Mouse (Mus musculus) heart, embryonic 12.5 days (tissue): Measurements from ENCODE around the gene Tmbim7. TPM values are rescaled to one million over a fixed set of nuclear protein-coding genes. Genes with fewer than 3 reads are reported as not detected.
"Not testable (repeated sequence)": the region's sequence is repeated elsewhere in the genome, so short reads cannot be mapped to it uniquely, and the experiment has no call there.

ENCODE experiments used
- ATAC-seq: fragments of 200-750 bp; cut with Nextera tagmentation; 2 replicates; pipeline ENCODE4 v1.8.0; 2017; ENCODE audit warnings: moderate TSS enrichment, moderate library complexity; ENCODE audit not compliant: insufficient number of reproducible peaks, low FRiP score
- H3K27ac ChIP-seq: fragments of 300-500 bp; sonication (generic); 2 replicates; pipeline ENCODE4 v1.5.1; 2016; ENCODE audit warnings: mild to moderate bottlenecking, moderate library complexity; ENCODE audit not compliant: poor library complexity, severe bottlenecking
- H3K27me3 ChIP-seq: fragments of 300-500 bp; sonication (generic); replicated peaks from 2 replicates; pipeline ENCODE4 v1.6.1; 2016; ENCODE audit warnings: mild to moderate bottlenecking, moderate library complexity
- H3K36me3 ChIP-seq: fragments of 300-500 bp; sonication (generic); 2 replicates; pipeline ENCODE4 v1.6.1; 2016; ENCODE audit warnings: mild to moderate bottlenecking, moderate library complexity
- H3K4me1 ChIP-seq: fragments of 300-500 bp; sonication (generic); replicated peaks from 2 replicates; pipeline ENCODE4 v1.6.1; 2016; ENCODE audit warnings: mild to moderate bottlenecking
- H3K4me2 ChIP-seq: fragments of 300-500 bp; sonication (generic); 2 replicates; pipeline ENCODE4 v1.6.1; 2016; ENCODE audit warnings: mild to moderate bottlenecking, moderate library complexity
- H3K4me3 ChIP-seq: fragments of 300-500 bp; sonication (generic); 2 replicates; pipeline ENCODE4 v1.5.1; 2016; ENCODE audit warnings: mild to moderate bottlenecking
- H3K9ac ChIP-seq: fragments of 300-500 bp; sonication (generic); 2 replicates; pipeline ENCODE4 v1.6.1; 2016; ENCODE audit warnings: mild to moderate bottlenecking, moderate library complexity
- H3K9me3 ChIP-seq: fragments of 300-500 bp; sonication (generic); replicated peaks from 2 replicates; pipeline ENCODE4 v1.6.1; 2016; ENCODE audit warnings: mild to moderate bottlenecking, moderate library complexity
- WGBS: fragments of 180-500 bp; shearing (Covaris S2); methylation state at CpG from one replicate; pipeline ENCODE4 v1.1.7; 2016; 5-methylcytosine and 5-hydroxymethylcytosine counted together
- polyA plus RNA-seq: library from polyadenylated mRNA; unstranded; fragments of >200 nt; fragmentation: Nextera tagmentation; extraction: Ambion mirVana; gene quantifications from 2 replicates; pipeline ENCODE4 v1.2.1, GENCODE M21; 2016

Tmbim7 gene
- polyA plus RNA-seq, 1 experiment from 2014 or later = not detected

DNA sequence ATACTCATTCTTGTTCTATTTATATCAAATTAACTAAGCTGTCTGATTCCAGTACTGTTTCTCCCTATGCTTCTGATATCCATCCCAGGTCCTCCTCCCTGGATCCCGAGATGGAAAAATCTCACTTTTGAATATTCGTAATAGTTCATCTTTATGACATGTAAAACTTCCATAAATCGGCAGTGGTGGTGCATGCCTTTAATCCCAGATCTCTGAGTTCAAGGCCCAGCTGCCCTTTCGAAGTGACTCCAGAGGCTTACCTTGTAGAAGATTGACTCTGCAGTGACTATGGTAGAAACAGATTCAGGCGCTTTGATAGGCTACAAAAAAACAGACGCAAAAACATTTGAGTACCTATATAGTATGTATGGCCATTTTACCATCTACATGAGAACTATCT lies 6.4 kb upstream of the Tmbim7 start:
- no peak for ATAC-seq
- no peak overlapping the region for H3K9ac ChIP-seq
- H3K27me3 ChIP-seq = no peaks in the 10 kb centered on the region
- H3K9me3 ChIP-seq = no peaks in the 10 kb centered on the region
- H3K4me3 ChIP-seq = no peak overlapping the region
- WGBS = 92% methylated on average over 6 of the region's 6 CpGs
- peaks cover 7% of the 10 kb centered on the region for H3K4me1 ChIP-seq
- no peak overlapping the region for H3K27ac ChIP-seq
- peaks cover 43% of the 10 kb centered on the region for H3K36me3 ChIP-seq
- no peak overlapping the region for H3K4me2 ChIP-seq

DNA sequence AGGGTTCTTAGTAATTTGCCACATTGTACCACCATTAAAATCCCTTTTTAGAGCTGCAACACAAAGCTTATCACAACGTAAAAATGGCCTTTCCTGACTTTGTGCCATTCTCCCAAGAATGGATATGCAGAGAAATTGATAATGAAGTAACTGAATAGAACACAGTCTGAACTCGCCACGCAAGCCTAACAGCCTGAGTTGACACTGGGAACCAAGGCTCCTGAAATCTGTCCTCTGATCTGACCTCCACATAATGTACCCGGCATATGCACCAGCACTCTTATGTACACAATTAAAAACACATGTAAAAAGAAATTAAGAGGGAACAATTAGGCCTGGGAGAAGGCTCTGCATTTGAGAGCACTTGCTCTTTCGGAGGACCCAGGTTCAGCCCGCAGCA lies 5.7 kb upstream of the Tmbim7 start:
- Histone ChIP-seq H3K4me2 (no peak overlapping the region), H3K9me3 (no peaks in the 10 kb centered on the region), H3K27me3 (no peaks in the 10 kb centered on the region), H3K4me1 (peaks cover 7% of the 10 kb centered on the region), H3K27ac (no peak overlapping the region), H3K4me3 (no peak overlapping the region), H3K36me3 (peaks cover 39% of the 10 kb centered on the region), H3K9ac (no peak overlapping the region)
- 84% methylated on average over 6 of the region's 6 CpGs for WGBS
- ATAC-seq = no peak

DNA sequence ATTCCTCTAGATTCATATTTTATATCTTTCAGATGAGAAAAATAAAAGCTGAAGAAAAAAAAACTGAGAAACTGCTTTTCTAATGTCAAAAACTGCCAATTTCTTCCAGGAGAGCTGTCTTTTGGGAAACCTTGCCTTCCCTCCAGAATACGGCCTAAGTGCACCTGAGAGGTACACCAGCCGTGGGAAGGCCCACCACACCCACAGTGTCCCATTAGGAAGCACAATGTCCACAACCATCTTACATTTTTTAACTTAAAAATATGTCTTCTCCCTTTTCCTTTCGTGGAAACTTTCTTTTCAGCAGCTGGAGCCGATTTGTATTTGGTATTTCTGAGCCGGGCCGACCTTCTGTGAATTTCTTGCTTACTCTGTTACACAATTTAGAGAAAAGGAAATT lies 4.4 kb upstream of the Tmbim7 start:
- no peak for ATAC-seq

DNA sequence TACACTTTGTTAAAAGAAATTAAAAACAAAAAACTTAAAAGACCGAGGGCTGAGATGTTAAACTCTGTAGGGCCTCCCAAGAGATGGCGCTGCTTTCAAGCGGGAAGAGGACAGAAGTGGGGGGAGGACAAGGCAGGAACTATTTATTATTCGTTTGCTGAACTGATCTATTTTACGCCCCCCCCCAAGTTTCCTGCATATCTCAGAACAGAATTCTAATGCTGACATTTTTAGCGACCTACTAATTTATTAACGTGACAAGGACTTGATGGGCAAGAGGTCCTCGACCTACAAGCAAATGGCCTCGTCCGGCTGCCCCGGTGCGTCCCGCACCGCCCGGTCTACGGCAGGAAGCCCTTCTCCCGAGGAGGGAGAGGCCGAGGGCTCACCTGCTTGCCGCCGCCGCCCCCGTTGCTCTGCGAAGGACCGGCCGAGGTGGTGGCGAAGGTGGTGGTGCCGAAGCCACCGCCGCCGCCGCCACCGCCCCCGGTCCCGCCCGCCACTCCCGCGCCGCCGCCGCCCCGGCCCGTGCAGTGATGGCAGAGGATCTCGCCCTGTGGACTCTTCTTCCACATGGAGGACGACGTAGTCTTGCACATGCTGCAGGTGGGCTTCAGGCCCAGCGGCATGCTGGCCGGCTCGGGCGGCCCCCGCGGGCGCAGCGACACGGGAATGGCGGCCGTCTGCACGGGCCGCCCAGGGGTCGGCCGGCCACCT lies 3.8 kb upstream of the Tmbim7 start:
- Histone ChIP-seq H3K9ac (peak overlapping the region; percentile 95), H3K27ac (peak overlapping the region; percentile 89), H3K4me2 (peak overlapping the region; percentile 83), H3K36me3 (peaks cover 24% of the 10 kb centered on the region), H3K27me3 (no peaks in the 10 kb centered on the region), H3K4me3 (peak overlapping the region; percentile 96), H3K9me3 (no peaks in the 10 kb centered on the region), H3K4me1 (peaks cover 7% of the 10 kb centered on the region)
- WGBS = under 1% methylated on average over 57 of the region's 60 CpGs
- ATAC-seq = peak; percentile 62

More for the DNA sequence above, 4.4 kb upstream of the Tmbim7 start:
- Histone ChIP-seq H3K27ac (no peak overlapping the region), H3K4me1 (peaks cover 7% of the 10 kb centered on the region), H3K36me3 (peaks cover 30% of the 10 kb centered on the region), H3K9me3 (no peaks in the 10 kb centered on the region), H3K4me3 (peak overlapping the region; percentile 96), H3K9ac (peak overlapping the region; percentile 95), H3K4me2 (peak overlapping the region; percentile 83), H3K27me3 (no peaks in the 10 kb centered on the region)
- WGBS = 31% methylated on average over 6 of the region's 6 CpGs

DNA sequence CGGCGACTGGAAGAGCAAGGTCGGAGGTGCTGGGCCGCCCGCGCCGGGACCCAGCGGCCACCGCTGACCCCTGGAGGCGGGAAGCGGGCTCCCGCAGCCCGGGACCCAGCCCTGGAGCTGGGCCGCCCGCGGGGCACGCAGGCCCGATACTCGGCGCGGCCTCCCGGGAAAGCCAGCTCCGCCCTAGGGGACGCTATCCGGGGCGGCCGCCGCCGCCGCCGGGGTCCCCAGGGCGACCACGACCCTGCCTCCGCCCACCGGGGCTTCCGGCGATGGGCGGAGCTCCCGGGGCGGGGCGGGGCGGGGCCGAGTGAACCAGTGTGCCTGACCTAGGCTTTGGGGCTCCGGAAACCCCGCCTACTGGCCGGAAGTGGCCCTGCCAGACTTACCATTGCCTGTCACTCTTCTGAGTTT lies 3.3 kb upstream of the Tmbim7 start:
- peak overlapping the region; percentile 83 for H3K4me2 ChIP-seq
- peak overlapping the region; percentile 95 for H3K9ac ChIP-seq
- peaks cover 22% of the 10 kb centered on the region for H3K36me3 ChIP-seq
- WGBS = under 1% methylated on average over 25 of the region's 46 CpGs
- ATAC-seq = peak; percentile 98
- H3K4me3 ChIP-seq = peak overlapping the region; percentile 96
- H3K4me1 ChIP-seq = peaks cover 7% of the 10 kb centered on the region
- peak overlapping the region; percentile 89 for H3K27ac ChIP-seq
- H3K9me3 ChIP-seq = no peaks in the 10 kb centered on the region
- no peaks in the 10 kb centered on the region for H3K27me3 ChIP-seq

DNA sequence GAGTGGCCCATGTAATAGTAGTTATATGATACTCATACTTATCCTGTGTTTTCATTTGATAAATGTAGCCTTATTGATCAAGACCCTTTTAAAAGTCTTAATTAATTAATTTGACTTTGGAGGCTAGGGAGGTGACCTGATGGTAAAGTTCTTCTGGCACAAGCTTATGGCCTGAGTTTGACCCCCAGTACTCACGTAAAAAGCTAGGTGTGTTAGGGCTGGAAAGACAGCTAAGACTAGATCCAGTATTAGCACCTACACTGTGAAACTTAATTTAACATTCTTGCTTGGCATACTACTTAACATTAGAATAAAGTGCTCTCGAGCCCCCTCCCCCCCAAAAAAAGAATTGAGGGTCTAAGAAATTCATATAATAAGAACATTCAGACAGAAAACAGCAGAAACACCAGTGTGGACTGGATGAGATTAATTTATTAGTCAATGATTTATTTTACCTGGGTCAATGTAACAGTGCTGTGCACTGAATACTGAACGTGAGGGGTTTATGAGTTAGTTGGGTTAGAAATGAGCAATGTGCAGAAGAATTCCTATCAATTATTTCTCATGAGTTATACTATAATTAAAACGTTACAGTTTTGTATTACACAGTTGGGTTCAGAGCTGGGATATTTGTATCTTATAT lies 2.7 kb upstream of the Tmbim7 start:
- H3K4me1 ChIP-seq = peaks cover 7% of the 10 kb centered on the region
- peaks cover 17% of the 10 kb centered on the region for H3K36me3 ChIP-seq
- H3K4me3 ChIP-seq = peak overlapping the region; percentile 96
- WGBS = 56% methylated on average over 4 of the region's 4 CpGs
- H3K27ac ChIP-seq = no peak overlapping the region; the same call in 1 of the 2 replicates
- H3K9ac ChIP-seq = no peak overlapping the region
- H3K27me3 ChIP-seq = no peaks in the 10 kb centered on the region
- ATAC-seq = no peak
- peak overlapping the region; percentile 83 for H3K4me2 ChIP-seq
- H3K9me3 ChIP-seq = no peaks in the 10 kb centered on the region

DNA sequence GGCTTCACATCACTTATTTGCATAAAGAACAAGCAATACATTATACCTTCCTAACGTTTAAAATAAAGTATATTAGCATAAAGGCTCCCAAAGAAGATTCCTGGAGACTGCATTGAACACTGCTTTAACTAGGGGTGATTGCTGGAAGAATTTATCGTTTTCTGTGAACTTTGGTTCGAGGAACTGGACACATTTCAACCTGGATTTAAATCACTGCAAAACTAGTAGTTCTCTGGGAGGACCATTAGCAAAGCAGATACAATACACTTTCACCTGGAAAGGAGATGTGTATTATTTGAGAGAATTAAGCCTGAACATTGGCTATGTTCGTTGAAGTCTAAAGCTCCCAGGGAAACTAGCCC lies 2.2 kb upstream of the Tmbim7 start:
- peaks cover 14% of the 10 kb centered on the region for H3K36me3 ChIP-seq
- no peak overlapping the region for H3K4me3 ChIP-seq
- H3K27me3 ChIP-seq = no peaks in the 10 kb centered on the region
- no peak overlapping the region for H3K27ac ChIP-seq
- WGBS = 72% methylated on average over 4 of the region's 4 CpGs
- peaks cover 7% of the 10 kb centered on the region for H3K4me1 ChIP-seq
- H3K9me3 ChIP-seq = no peaks in the 10 kb centered on the region
- H3K4me2 ChIP-seq = no peak overlapping the region
- H3K9ac ChIP-seq = no peak overlapping the region
- no peak for ATAC-seq

DNA sequence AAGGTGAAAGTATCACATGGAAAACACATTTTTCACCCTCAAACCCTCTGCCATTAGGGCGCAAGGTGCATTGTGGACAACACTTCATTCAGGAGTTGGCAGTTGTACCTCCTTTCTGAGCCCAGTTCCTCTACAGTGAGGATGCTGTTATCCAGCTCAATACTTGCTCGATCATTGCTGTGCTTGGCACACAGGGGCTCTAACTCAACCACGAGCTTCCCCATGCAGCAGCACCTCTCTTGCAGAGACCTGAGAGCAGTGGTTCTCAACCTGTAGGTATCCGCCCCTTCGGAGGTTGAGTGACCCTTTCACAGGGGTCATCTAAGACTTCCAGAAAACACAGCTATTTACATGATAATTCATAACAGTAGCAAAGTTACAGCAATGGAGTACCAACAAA lies 640 bp downstream of the Tmbim7 start:
- WGBS = 82% methylated on average over 5 of the region's 5 CpGs
- no peak for ATAC-seq
- Histone ChIP-seq H3K36me3 (no peaks in the 10 kb centered on the region), H3K4me1 (0 out of 2 replicates have a peak, but pooled peaks cover under 1% of the 10 kb centered on the region), H3K9ac (no peak overlapping the region), H3K9me3 (no peaks in the 10 kb centered on the region), H3K4me3 (no peak overlapping the region), H3K4me2 (no peak overlapping the region), H3K27ac (no peak overlapping the region), H3K27me3 (no peaks in the 10 kb centered on the region)

DNA sequence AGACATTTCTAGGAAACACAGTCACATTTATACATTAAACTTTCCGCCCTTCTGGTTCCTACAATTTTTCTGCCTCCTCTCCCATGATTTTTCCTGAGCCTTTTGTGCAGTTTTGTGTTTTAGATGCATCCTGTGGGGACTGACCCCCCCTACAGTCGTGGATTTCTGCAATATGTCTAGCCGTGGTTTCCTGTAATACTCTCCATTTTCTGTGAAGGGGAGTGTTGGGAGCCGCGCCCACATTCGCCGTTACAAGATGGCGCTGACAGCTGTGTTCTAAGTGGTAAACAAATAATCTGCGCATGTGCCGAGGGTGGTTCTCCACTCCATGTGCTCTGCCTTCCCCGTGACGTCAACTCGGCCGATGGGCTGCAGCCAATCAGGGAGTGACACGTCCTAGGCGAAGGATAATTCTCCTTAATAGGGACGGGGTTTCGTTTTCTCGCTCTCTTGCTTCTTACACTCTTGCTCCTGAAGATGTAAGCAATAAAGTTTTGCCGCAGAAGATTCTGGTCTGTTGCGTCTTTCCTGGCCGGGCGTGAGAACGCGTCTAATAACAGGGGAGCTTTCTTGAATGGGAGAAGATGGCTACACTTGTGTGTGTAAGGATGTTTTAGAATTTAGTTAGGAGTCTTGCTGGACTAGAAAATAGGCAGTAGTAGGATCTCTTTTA lies 2.1 kb downstream of the Tmbim7 start:
- WGBS = 90% methylated on average over 19 of the region's 25 CpGs
- not testable (repeated sequence) for H3K4me3 ChIP-seq, H3K4me1 ChIP-seq, H3K4me2 ChIP-seq, H3K27me3 ChIP-seq, H3K27ac ChIP-seq, H3K36me3 ChIP-seq, H3K9ac ChIP-seq, ATAC-seq, H3K9me3 ChIP-seq

DNA sequence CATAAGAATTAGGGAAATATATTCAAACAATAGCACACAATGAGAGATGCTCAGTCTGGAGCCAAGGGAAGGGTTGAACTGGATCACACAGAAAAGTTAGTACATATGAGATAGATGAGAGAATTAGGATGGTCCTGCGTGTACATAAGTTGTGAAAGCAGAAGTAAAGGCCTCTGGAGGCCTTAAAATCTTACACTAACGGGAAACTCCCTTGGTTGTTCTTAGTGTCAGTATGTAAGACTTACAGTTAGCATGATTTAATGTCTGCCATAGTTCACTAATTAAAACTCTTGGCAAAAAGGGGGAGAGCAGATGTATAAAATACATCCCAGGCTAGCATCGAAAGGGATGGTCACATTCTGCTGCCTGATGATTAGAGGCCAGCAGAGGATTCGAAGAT lies 2.8 kb downstream of the Tmbim7 start:
- no peak for ATAC-seq
- H3K27ac ChIP-seq = no peak overlapping the region
- H3K9ac ChIP-seq = no peak overlapping the region
- H3K4me3 ChIP-seq = no peak overlapping the region
- no peaks in the 10 kb centered on the region for H3K4me1 ChIP-seq
- no peaks in the 10 kb centered on the region for H3K36me3 ChIP-seq
- no peaks in the 10 kb centered on the region for H3K27me3 ChIP-seq
- H3K4me2 ChIP-seq = no peak overlapping the region
- WGBS = 86% methylated on average over 4 of the region's 4 CpGs
- no peaks in the 10 kb centered on the region for H3K9me3 ChIP-seq

DNA sequence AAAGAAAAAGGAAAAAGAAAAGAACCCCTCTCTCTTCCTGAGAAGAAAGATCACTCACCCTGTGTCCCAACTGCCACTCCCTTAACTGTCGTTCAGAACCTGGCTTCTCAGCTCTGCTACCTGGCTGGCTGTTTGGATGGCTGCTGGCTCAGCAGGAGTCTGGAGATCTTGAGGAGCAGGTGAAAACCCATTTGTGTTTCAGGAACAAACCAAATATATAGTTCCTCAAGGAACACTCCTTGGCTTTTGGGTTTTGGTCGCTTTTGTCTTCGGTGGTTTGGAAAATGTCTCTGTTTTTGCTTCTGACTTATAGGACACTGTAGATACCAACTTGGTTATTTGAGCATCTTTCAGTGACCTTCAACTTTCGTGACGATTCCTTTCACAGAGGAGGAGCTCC lies 6.1 kb downstream of the Tmbim7 start, which contains the start of gene Gatad1:
Gatad1 (minus strand) TSS at position 101 of the 400 bp plus-strand sequence.
- H3K27ac ChIP-seq = no peak within 1 kb of the TSS
- H3K4me3 ChIP-seq = no peak within 1 kb of the TSS
- WGBS = 65% methylated on average over 5 of the region's 5 CpGs
- no peak for ATAC-seq
- H3K4me2 ChIP-seq = no peak within 1 kb of the TSS
- H3K9me3 ChIP-seq = no peaks in the 10 kb centered on the region
- H3K36me3 ChIP-seq = no peaks in the 10 kb centered on the region
- H3K4me1 ChIP-seq = no peaks in the 10 kb centered on the region
- no peaks in the 10 kb centered on the region for H3K27me3 ChIP-seq
- no peak within 1 kb of the TSS for H3K9ac ChIP-seq
